Mouse (Mus musculus) liver, adult 2 months (tissue): ENCODE measurements at regions not wholly inside any gene's neighbourhood (a gene's known extent, or its start where the extent isn't known, plus 50 kb on each side); places are given as distances from the start of the nearest gene placed in this dataset.

Experiments used
- DNase-seq: peaks from one replicate; pipeline ENCODE4 v3.0.0-alpha.2; 2011; ENCODE audit warnings: low read depth, low spot score; ENCODE audit errors: extremely low read depth
- H3K27ac ChIP-seq: fragments of 200-500 bp; replicated peaks from 2 replicates; pipeline ENCODE4 v1.5.1; 2012; ENCODE audit warnings: low read depth, mild to moderate bottlenecking, control low read depth, inconsistent platforms, low read length; ENCODE audit not compliant: insufficient read depth
- H3K27me3 ChIP-seq: fragments of 200-500 bp; 2 replicates; pipeline ENCODE4 v1.6.1; 2012; ENCODE audit warnings: mild to moderate bottlenecking, moderate library complexity, low read length, inconsistent platforms; ENCODE audit not compliant: control insufficient read depth, insufficient read depth
- H3K36me3 ChIP-seq: fragments of 200-500 bp; 2 replicates; pipeline ENCODE4 v1.6.1; 2012; ENCODE audit warnings: low read length, inconsistent platforms; ENCODE audit not compliant: control insufficient read depth, insufficient read depth
- H3K4me1 ChIP-seq: fragments of 200-500 bp; 2 replicates; pipeline ENCODE4 v1.6.1; 2011; ENCODE audit warnings: low read length; ENCODE audit not compliant: control insufficient read depth, insufficient read depth
- H3K4me3 ChIP-seq: fragments of 200-500 bp; 2 replicates; pipeline ENCODE4 v1.5.1; 2011; ENCODE audit warnings: low read depth, mild to moderate bottlenecking, control low read depth, low read length, moderate library complexity; ENCODE audit not compliant: insufficient read depth
- H3K79me2 ChIP-seq: fragments of 200-500 bp; 2 replicates; pipeline ENCODE4 v1.6.1; 2012; ENCODE audit warnings: inconsistent platforms, mild to moderate bottlenecking, low read length, moderate library complexity; ENCODE audit not compliant: control insufficient read depth, insufficient read depth
- H3K9ac ChIP-seq: fragments of 200-500 bp; 2 replicates; pipeline ENCODE4 v1.6.1; 2012; ENCODE audit warnings: low read depth, mild to moderate bottlenecking, control low read depth, inconsistent platforms, low read length
- CTCF ChIP-seq: fragments of 200-500 bp; IDR thresholded peaks from 2 replicates; pipeline ENCODE4 v1.5.1; 2011; ENCODE audit warnings: low read depth, low read length, control low read depth
- POLR2A ChIP-seq: fragments of 200-500 bp; IDR thresholded peaks from 2 replicates; pipeline ENCODE4 v1.6.1; 2011; ENCODE audit warnings: low read length, control low read depth; ENCODE audit not compliant: insufficient read depth; ENCODE audit errors: extremely low read depth
- WGBS: fragments of 180-500 bp; shearing (Covaris S2); methylation state at CpG from one replicate; pipeline ENCODE4 v1.1.7; 2018; 5-methylcytosine and 5-hydroxymethylcytosine counted together

GRCm38 (mm10) chr15:11644779-11645178 is 245.3 kb upstream of the Tars start:
- Histone ChIP-seq H3K27ac (no peak overlapping the region), H3K4me1 (no peaks in the 10 kb centered on the region)
- TF ChIP-seq CTCF (no peak), POLR2A (no peak)

DNA sequence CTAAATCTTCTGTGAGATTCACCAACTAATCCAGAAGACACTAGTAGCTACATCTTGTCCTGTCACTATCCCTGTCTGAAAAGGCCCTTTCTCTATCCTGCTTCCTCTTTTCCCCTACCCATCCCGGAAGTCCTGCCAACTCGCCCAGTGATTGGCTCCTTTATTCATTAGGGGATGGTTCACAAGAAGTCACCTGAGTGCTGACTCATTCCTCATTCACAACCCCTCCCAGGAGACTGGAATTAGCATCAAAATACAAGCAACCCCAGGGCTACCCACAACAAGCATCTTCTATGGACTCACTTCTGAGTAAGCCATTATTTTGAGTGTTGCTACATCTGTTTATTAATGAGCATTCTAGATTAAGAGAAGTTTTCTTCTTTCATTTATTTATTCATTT is 231.2 kb upstream of the Tars start:
- no peaks in the 10 kb centered on the region for H3K4me1 ChIP-seq

More at GRCm38 (mm10) chr15:11644779-11645178, 245.3 kb upstream of the Tars start:
- Histone ChIP-seq H3K27me3 (no peaks in the 10 kb centered on the region), H3K4me3 (no peak overlapping the region), H3K9ac (no peak overlapping the region), H3K79me2 (no peaks in the 10 kb centered on the region), H3K36me3 (no peaks in the 10 kb centered on the region)
- DNase-seq = peak; percentile 10
- 71% methylated on average over 7 of the region's 7 CpGs for WGBS

GRCm38 (mm10) chr15:11626433-11626832 is 227.0 kb upstream of the Tars start:
- TF ChIP-seq CTCF (no peak), POLR2A (no peak)
- WGBS = 61% methylated on average over 9 of the region's 9 CpGs
- no peaks in the 10 kb centered on the region for H3K79me2 ChIP-seq
- H3K9ac ChIP-seq = no peak overlapping the region
- no peak overlapping the region for H3K4me3 ChIP-seq
- H3K4me1 ChIP-seq = no peaks in the 10 kb centered on the region
- H3K36me3 ChIP-seq = no peaks in the 10 kb centered on the region
- H3K27ac ChIP-seq = no peak overlapping the region
- no peak for DNase-seq
- H3K27me3 ChIP-seq = no peaks in the 10 kb centered on the region

More for the DNA sequence above, 231.2 kb upstream of the Tars start:
- H3K27me3 ChIP-seq = no peaks in the 10 kb centered on the region
- H3K79me2 ChIP-seq = no peaks in the 10 kb centered on the region
- H3K4me3 ChIP-seq = no peak overlapping the region
- no peak for TF ChIP-seq POLR2A
- no peak for TF ChIP-seq CTCF
- DNase-seq = no peak
- H3K36me3 ChIP-seq = no peaks in the 10 kb centered on the region
- no peak overlapping the region for H3K9ac ChIP-seq
- no peak overlapping the region for H3K27ac ChIP-seq
- 78% methylated on average over 2 of the region's 2 CpGs for WGBS

- Histone ChIP-seq H3K36me3 (no peaks in the 10 kb centered on the region), H3K4me3 (no peak overlapping the region), H3K27me3 (no peaks in the 10 kb centered on the region), H3K4me1 (peaks cover 2% of the 10 kb centered on the region; the same call in 1 of the 2 replicates), H3K27ac (no peak overlapping the region), H3K79me2 (no peaks in the 10 kb centered on the region), H3K9ac (no peak overlapping the region)
- WGBS = 50% methylated on average over 3 of the region's 3 CpGs
- no peak for DNase-seq
- TF ChIP-seq CTCF (no peak), POLR2A (no peak)
These were observed 213.0 kb upstream of the Tars start for GRCm38 (mm10) chr15:11612416-11612815.

GRCm38 (mm10) chr15:11610043-11610670 is 210.7 kb upstream of the Tars start:
- Histone ChIP-seq H3K27ac (no peak overlapping the region), H3K27me3 (no peaks in the 10 kb centered on the region), H3K4me1 (peaks cover 2% of the 10 kb centered on the region; the same call in 1 of the 2 replicates), H3K36me3 (no peaks in the 10 kb centered on the region), H3K4me3 (no peak overlapping the region), H3K79me2 (no peaks in the 10 kb centered on the region), H3K9ac (no peak overlapping the region)
- WGBS = 42% methylated on average over 3 of the region's 3 CpGs
- DNase-seq = peak; percentile 67
- TF ChIP-seq CTCF = no peak
- no peak for TF ChIP-seq POLR2A

- Histone ChIP-seq H3K36me3 (no peaks in the 10 kb centered on the region), H3K27ac (no peak overlapping the region), H3K27me3 (no peaks in the 10 kb centered on the region), H3K4me1 (peaks cover 2% of the 10 kb centered on the region; the same call in 1 of the 2 replicates), H3K9ac (no peak overlapping the region), H3K4me3 (no peak overlapping the region), H3K79me2 (no peaks in the 10 kb centered on the region)
- peak; percentile 53 for DNase-seq
- no peak for TF ChIP-seq POLR2A
- no peak for TF ChIP-seq CTCF
These were observed 208.0 kb upstream of the Tars start for GRCm38 (mm10) chr15:11607489-11607888.
